8 mouse cellular contexts compared by ENCODE assay signal in genomic region chr1:179667450-179667849, GRCm38 (mm10). TPM values are rescaled to one million over a fixed set of nuclear protein-coding genes. Genes with fewer than 3 reads are reported as not detected.
DNase-seq lines count a peak whose midpoint lies in the region; ATAC-seq lines count a peak whose summit lies in the region.

No protein-coding gene starts in this region.

- no peaks in the 10 kb centered on the region for H3K9me3 ChIP-seq in kidney, embryonic 14.5 days (ENCODE audit: control insufficient read depth, low read length)
- no peaks in the 10 kb centered on the region for H3K9me3 ChIP-seq in hindbrain, embryonic 13.5 days
- H3K9me3 ChIP-seq in midbrain, embryonic 14.5 days (ENCODE audit: control insufficient read depth, low read length): no peaks in the 10 kb centered on the region

- no peak overlapping the region for H3K27ac ChIP-seq in kidney, embryonic 14.5 days (ENCODE audit: low read depth, low read length)
- no peak overlapping the region for H3K27ac ChIP-seq in brown adipose tissue, adult 24 weeks (replicated peaks; ENCODE audit: low read depth, low read length)
- peak overlapping the region; percentile 92 for H3K27ac ChIP-seq in hindbrain, embryonic 13.5 days
- H3K27ac ChIP-seq in midbrain, embryonic 14.5 days (replicated peaks; ENCODE audit: low read depth, low read length): peak overlapping the region; percentile 89

- H3K4me2 ChIP-seq in kidney, embryonic 14.5 days (replicated peaks; ENCODE audit: low read depth, low read length): peak overlapping the region; percentile 62
- H3K4me2 ChIP-seq in hindbrain, embryonic 13.5 days: peak overlapping the region; percentile 69
- peak overlapping the region; percentile 71 for H3K4me2 ChIP-seq in midbrain, embryonic 14.5 days (ENCODE audit: low read length)

- no peaks in the 10 kb centered on the region for H3K27me3 ChIP-seq in kidney, embryonic 14.5 days (ENCODE audit: control insufficient read depth, insufficient read depth, low read length)
- no peaks in the 10 kb centered on the region for H3K27me3 ChIP-seq in hindbrain, embryonic 13.5 days
- no peaks in the 10 kb centered on the region for H3K27me3 ChIP-seq in midbrain, embryonic 14.5 days (ENCODE audit: control insufficient read depth, insufficient read depth, low read length)

- no peaks in the 10 kb centered on the region; the same call in 1 of the 2 replicates for H3K36me3 ChIP-seq in kidney, embryonic 14.5 days (ENCODE audit: control insufficient read depth, insufficient read depth, low read length)
- peaks cover 13% of the 10 kb centered on the region for H3K36me3 ChIP-seq in hindbrain, embryonic 13.5 days
- H3K36me3 ChIP-seq in midbrain, embryonic 14.5 days (ENCODE audit: control insufficient read depth, insufficient read depth, low read length): peaks cover 4% of the 10 kb centered on the region; the same call in 1 of the 2 replicates

- no peak for DNase-seq in kidney, adult 8-10 months
- no peak for DNase-seq in midbrain, embryonic 14.5 days
- DNase-seq in thymus, postnatal 10 days (ENCODE audit: low spot score in 2 of 2): no peak
- no peak for DNase-seq in adrenal gland, postnatal 10 days
- DNase-seq in layer of hippocampus, adult 8-10 months (ENCODE audit: low spot score in 2 of 2): no peak

- ATAC-seq in kidney, embryonic 14.5 days (ENCODE audit: low FRiP score, low TSS enrichment): peak; percentile 9; the same call in 1 of the 2 replicates
- no peak for ATAC-seq in hindbrain, embryonic 13.5 days (ENCODE audit: low FRiP score)
- 0 out of 2 replicates have a peak, but pooled peaks have one; percentile 1 for ATAC-seq in midbrain, embryonic 14.5 days (ENCODE audit: low FRiP score, low TSS enrichment)

- peak overlapping the region; percentile 90; the same call in 1 of the 2 replicates for H3K9ac ChIP-seq in kidney, embryonic 14.5 days (ENCODE audit: low read depth, low read length)
- peak overlapping the region; percentile 92 for H3K9ac ChIP-seq in hindbrain, embryonic 13.5 days
- peak overlapping the region; percentile 85 for H3K9ac ChIP-seq in midbrain, embryonic 14.5 days (replicated peaks; ENCODE audit: low read length)

- H3K4me1 ChIP-seq in kidney, embryonic 14.5 days (ENCODE audit: control insufficient read depth, insufficient read depth, low read length): 0 out of 2 replicates have a peak, but pooled peaks cover 6% of the 10 kb centered on the region
- no peaks in the 10 kb centered on the region for H3K4me1 ChIP-seq in brown adipose tissue, adult 24 weeks (ENCODE audit: control insufficient read depth, insufficient read depth, insufficient read length, low read length)
- peaks cover 25% of the 10 kb centered on the region for H3K4me1 ChIP-seq in hindbrain, embryonic 13.5 days (replicated peaks)
- H3K4me1 ChIP-seq in midbrain, embryonic 14.5 days (ENCODE audit: control insufficient read depth, insufficient read depth, low read length): peaks cover 22% of the 10 kb centered on the region; the same call in 1 of the 2 replicates

- 4% methylated on average over 7 of the region's 7 CpGs for WGBS in kidney, embryonic 14.5 days
- 3% methylated on average over 7 of the region's 7 CpGs for WGBS in hindbrain, embryonic 13.5 days
- under 1% methylated on average over 7 of the region's 7 CpGs for WGBS in midbrain, embryonic 14.5 days

- H3K4me3 ChIP-seq in kidney, embryonic 14.5 days (ENCODE audit: low read length): peak overlapping the region; percentile 89
- peak overlapping the region; percentile 76 for H3K4me3 ChIP-seq in brown adipose tissue, adult 24 weeks (ENCODE audit: insufficient read depth, low read depth, low read length)
- H3K4me3 ChIP-seq in hindbrain, embryonic 13.5 days: peak overlapping the region; percentile 83
- peak overlapping the region; percentile 70 for H3K4me3 ChIP-seq in midbrain, embryonic 14.5 days (replicated peaks; ENCODE audit: low read depth, low read length)

RNA-seq across cellular contexts. Expression of gene Sccpdh, which starts 0.6 kb away (rescaled TPM):
- 70.7 and 74.6 TPM in 2 replicates for polyA plus RNA-seq in kidney, embryonic 14.5 days (2014; fragmentation: Nextera tagmentation; extraction: Ambion mirVana)
- 37.2 and 40.0 TPM in 2 replicates for polyA plus RNA-seq in brown adipose tissue, adult 24 weeks (2012; ENCODE audit: insufficient read depth, insufficient read length, missing spikeins)
- 142 and 147 TPM in 2 replicates for polyA plus RNA-seq in hindbrain, embryonic 13.5 days (2015; fragmentation: Nextera tagmentation; extraction: Ambion mirVana)
- polyA plus RNA-seq in midbrain, embryonic 14.5 days (2014; fragmentation: Nextera tagmentation; extraction: Ambion mirVana): 146 and 151 TPM in 2 replicates
- total RNA-seq in adrenal gland, postnatal 10 days (2021): 10 to 100 TPM; 29.9 to 36.9 TPM
- 10 to 100 TPM; 55.6 to 62.1 (median 59.4) TPM for total RNA-seq in layer of hippocampus, adult 8-10 months (2022)

Comparison
In these comparisons a context has a peak if more than half of its experiments do, and no peak if none do; other contexts are left out.
1. H3K27ac ChIP-seq: peak in hindbrain, embryonic 13.5 days (single experiment) and midbrain, embryonic 14.5 days (single experiment); none in kidney, embryonic 14.5 days (single experiment) and brown adipose tissue, adult 24 weeks (single experiment).
2. Peak in every context shown above with its lines, with median percentiles within 50 percentile points of each other: H3K4me2 ChIP-seq, H3K4me3 ChIP-seq and H3K9ac ChIP-seq.